Mouse (Mus musculus) gastrocnemius, adult 18-20 months (tissue): ENCODE measurements at regions not wholly inside any gene's neighbourhood (a gene's known extent, or its start where the extent isn't known, plus 50 kb on each side); places are given as distances from the start of the nearest gene placed in this dataset.

Source experiments
- DNase-seq: peaks from one replicate; pipeline ENCODE4 v3.0.0; 2021; ENCODE audit warnings: low spot score

DNA sequence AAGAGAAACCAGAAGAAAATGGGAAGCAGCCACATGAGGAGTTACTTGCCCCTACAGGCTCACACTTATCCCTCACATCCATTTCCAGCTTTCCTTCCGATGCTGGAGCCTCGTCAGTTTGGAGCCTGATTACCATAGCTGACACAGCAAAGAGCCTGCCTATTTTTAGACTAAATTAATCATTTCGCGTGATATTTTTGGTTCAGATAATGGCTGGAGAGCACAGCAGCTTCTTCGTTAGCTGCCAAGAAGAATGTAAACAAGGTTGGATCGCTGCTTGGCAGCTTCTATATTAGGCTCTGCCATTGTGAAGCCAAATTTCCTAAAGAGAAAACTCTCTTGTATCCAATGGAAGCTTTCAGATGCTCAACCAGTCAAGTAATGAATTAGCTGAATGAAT lies 676.9 kb upstream of the A1bg start:
- DNase-seq, result no peak

DNA sequence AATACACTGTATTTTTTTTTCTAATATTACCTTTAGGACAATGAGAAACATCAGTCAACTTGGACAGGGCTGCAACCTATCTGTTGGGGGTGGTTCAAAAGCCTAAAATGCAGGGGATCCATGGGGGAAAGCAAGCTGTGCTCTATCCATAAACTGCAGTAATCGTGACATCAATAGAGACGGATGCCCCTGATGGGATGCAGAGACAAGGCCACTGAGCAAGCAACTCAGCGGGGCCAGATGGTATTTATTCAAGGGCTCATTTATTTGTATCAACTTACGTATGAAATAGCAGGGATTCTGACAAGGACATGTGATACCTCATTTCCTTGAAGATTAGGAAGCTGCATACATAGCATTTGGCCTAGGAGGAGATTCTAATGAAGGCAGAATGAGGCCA lies 673.5 kb upstream of the A1bg start:
- no peak for DNase-seq

DNA sequence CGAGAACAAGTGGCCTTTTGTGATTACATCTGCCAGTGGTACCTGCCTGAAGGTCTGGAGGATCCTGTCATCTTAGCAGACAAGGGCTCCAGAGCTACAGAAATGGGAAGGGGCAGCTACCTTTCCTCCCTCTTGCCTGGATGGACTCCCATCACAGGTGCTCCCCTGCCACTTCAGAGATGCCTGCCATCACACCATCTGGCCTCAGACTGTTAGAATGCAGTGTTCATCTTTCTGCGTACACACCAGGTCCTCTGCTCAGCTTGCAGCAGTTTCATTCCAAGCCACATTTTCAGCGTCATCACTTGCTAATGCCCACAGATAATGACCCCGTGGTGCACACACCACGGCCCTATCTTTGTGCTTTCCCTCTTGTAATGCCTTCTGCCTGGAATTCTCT lies 666.1 kb upstream of the A1bg start:
- DNase-seq, result no peak

DNA sequence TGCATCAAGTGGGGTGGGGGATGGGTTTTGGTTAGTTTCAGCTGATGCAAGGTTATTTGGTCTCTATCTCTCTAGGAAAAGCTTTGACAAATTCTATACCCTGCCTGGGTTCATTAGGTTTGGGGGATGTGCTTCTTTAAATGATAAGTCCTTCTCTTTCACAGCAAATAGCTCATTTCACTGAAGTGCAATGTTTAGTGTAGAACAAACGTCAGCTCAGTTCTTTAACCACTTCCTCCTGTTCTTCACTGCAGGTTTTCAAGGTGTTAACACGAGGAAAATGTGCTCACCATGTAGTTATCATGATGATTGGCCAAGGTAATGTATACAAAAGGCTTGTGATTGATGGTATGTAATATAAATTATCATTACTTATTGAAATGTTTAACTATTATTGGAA lies 659.5 kb upstream of the A1bg start:
- no peak for DNase-seq

DNA sequence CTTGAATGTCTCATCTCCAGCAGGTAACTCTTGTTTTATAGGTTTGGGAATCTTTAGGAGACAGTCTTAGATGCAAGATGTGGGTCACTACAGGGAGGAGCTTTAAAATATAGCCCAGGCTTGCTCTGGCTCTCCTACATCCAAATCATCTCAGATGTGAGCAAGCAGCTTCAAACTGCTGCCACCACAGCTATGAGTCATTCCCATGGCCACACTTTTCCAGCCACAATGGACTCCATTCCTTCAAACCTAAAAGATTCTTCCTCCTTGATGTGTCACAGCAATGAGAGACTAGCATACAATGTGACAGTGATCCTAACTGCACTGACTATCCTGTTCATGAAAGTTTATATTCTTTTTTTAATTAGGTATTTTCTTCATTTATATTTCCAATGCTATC lies 640.5 kb upstream of the A1bg start:
- DNase-seq, result no peak

DNA sequence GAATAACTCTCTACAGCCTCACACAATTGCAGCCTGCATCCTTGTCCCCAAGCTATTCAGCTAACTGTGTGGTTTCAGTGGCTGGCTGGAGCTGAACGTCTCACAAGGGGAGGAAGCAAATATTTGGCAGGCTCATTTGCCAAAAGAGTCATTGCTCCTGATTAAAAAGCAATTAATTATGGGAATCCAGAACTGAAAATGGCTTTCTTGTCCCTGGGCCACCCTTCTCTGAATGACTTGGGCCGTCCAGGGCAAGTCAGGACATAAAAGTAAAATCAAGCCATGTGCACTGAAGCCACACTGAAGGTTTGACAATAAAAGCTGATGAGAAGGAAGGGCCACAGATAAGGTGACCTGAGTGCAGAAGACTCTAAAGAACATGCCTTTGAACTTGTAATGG lies 639.4 kb upstream of the A1bg start:
- no peak for DNase-seq

DNA sequence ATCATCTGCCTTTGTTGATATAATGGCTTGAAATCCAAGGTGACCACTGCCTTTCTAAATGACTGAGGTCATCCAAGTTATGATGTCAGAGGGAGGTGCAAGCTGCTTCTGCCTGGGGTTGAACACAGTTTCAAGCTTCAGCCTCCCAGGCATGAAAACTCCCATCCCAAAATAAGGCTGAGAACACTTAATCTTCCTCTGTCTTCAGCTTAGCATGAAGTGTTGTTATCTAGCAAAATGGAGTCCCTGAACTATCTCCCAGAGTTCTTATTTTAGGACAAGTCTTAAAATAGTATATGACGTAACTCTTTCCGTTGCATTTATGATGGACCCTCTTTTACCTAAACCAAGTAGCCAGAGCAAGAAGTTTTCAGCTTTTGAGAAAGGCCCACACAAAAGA lies 631.1 kb upstream of the A1bg start:
- DNase-seq, result no peak

DNA sequence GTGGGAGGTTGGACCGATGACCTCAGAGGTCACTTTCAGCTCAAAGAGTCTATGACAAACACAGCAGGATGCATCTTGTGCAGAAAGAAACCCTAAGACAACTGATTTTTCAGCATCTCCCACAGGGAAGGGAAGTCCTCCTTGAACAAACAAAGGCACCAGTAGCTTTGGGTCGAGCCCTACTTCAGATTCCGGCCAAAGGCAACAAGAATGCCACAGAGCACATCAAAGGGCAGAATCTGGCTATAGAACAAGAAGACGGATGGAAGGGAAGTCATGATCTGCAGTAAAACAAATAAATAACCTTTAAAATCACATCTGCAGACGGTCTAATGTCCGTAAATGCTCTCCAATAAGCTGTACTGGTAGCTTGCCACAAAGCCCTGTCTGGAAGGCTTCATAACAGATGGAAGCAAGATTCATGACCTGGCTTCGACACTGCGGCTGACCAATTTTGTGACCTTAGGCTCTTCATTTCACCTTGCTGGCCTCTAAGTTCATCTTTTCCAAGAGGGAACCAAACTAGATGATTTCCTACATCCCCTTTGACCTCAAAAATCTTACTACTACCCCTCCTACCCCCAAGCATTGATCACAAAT lies 630.4 kb upstream of the A1bg start:
- no peak for DNase-seq

DNA sequence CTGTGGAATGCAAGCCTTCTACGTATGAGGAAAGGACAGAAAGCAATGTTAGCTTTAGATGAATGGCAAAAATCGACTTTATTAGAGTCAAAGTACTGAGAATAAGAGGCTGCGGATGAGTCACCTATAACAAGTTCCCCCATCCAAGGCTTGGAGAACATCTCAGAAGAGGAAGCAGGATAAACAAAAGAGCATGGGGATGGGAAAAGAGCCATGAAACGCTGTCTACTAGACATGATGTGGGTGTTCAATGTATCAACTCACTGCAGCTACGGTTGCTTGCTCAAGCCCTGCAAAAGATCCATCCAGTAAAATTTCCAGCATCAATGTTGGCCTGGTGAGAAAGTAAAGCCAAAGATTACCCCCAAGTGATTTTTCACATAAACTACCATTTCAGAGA lies 628.4 kb upstream of the A1bg start:
- no peak for DNase-seq

DNA sequence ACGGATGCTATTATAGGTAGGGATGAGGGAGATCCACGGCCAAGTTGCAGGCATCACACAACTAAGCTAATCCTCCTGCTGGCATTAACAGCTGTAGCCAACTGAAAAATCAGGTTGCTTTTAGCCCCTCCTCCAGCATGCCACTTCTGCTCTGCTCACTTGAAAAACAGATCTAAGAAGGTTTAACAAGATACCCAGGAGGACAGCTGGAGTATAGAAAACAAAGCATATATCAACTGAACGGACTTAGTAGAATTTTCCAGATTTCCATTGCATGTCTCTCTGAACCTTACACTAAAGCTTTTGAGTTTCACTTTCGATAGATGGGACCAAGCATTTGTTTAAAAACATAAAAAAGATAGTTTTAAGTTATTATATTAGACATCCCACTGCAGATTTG lies 625.6 kb upstream of the A1bg start:
- no peak for DNase-seq

DNA sequence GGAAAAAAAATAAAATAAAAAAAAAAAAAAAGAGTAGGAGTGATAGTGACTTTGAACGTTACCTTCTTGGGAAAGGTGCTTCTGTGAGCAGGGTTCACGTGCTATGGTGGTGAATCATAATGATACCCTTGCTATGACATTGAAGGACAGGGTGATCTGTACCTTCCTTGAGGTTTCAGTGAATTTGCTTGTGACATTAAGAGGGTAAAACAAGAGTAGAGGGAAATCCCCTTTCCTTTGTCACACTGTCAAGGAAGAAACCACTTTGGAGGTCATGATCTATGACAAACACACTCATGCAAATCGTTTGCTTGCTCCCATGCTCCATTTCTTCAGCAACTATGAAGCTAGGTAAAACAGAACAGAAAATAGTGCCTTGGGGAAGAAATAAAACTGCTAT lies 623.8 kb upstream of the A1bg start:
- DNase-seq, result no peak

DNA sequence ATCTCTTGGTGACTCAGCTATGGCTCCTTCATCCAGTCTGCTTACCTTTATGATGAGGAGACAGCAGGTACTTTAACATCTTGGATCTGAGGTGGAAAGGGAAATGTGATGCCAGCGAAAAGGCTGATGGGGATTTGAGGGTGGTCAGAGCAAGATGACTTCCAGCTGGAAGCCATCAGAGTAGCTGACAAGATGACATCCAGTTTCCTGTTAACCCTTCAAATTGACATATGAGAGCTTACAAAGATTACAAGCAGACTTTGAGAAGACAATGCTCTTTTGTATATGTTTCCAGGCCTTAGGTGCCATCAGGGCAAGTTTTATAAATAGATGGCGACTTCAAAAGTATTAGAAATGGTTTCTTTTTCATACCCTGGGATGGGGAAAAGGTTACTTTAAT lies 621.3 kb upstream of the A1bg start:
- no peak for DNase-seq

DNA sequence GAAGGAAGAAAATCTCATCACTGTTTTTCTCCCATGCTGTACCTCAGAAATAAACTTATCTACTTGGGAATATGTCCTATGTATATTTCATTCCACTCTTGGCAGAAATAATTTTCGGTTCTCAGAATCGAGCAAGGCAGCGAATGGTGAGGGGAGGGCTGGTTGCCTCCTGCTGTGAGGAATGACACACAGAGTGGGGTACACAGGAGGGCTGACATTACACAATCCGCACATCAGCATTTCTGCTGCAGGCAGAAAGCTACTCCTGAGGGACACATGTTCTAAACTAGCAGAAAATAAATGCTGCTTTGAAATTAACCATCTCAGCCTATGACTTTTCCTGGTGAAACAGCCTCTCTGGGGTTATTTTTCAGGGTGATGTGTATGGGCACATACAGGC lies 618.8 kb upstream of the A1bg start:
- DNase-seq, result no peak

DNA sequence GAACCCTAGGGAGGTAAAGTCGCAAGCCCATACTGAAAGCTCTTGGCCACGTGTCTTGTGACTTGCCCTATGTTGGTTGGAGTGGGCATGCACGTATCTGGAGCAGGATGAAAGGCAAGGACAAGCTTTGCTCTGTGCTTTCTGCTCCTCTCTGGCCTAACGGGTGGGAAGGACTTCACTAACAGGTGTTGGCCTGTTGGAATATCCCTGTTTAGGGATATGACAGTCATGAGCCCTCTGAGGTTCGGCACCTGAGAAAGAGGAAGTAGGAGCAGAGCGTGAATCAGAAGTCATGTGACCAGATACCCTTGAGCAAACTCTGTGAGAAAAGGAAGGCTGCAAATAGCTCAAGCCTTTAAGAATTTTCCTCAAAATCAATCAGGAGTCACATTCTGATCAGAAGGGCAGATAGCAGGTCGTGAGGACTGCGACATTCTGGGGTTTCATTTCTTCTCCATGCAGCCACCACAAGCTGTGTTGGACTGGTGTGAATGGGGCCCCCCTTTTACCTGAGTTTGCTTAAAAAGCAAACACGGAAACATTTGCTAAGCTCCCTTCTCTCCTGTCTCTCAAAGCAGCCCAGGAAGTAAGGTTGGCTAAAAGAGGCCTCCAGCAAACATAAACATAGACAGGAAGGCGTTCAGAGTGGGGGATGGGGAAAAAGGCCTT lies 618.1 kb upstream of the A1bg start:
- DNase-seq, result no peak

DNA sequence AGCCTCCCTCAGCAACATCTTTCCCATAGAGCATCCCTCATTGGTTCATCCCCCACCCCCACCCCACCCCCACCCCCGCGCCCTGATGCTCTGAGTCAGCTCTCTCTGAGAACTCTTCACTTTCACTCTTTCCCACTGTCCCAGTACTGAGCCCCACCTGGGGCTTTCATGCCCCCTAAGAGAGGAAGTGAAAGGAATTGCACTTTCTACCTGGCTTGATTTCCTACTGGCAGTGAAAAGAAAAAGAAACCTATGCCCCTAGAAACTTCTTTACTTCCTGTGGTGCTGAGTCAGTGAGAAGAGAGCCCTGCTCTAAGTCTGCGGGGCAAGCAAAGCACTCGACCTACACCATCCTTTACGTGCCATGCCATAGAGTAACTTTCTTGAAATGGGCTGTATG lies 616.1 kb upstream of the A1bg start:
- DNase-seq, result no peak

DNA sequence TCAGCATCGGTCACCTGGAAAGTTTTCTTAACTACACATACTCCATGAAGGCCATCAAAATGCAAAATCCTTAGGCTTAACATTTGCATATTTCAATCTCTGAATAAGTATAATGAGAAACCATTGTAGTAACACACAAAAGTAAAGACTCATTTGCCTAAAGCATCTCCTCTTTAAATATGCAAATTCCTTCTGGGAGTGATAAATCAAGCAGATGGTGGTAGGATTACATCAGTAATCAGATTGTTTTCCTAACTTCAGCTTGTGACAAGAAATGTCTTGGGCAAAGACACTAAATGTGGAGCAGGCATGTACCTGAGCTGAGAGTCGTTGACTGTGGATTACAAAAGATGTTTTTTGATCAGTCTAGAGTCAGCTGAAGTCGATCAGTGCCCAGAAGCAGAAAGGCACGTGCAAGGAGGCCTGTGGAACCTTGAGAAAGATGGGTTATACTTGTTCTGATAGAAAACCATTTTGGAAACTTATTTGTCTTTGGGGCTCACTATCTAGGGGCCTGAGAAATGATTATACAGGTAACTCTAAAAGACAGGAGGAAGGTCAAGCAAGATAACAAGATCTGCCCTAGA lies 615.5 kb upstream of the A1bg start:
- DNase-seq, result no peak

DNA sequence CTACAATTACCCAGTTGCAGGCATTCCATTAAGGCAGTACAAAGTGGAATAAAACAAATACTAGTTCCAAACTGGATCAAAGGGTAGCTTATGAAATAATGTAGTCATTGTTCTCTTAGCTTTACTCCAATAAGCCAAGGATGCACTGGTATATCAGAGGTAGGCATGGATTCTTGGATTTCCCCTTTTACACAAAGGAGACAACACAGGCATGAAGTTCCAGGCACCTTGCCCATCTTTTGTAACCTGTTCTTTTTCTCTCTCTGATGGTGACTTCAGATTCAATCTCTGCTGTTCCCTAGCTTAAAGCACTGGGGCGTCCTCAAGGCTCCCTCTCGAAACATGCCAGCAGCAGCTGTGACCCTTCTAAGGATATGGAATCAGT lies 613.5 kb upstream of the A1bg start:
- DNase-seq, result no peak

DNA sequence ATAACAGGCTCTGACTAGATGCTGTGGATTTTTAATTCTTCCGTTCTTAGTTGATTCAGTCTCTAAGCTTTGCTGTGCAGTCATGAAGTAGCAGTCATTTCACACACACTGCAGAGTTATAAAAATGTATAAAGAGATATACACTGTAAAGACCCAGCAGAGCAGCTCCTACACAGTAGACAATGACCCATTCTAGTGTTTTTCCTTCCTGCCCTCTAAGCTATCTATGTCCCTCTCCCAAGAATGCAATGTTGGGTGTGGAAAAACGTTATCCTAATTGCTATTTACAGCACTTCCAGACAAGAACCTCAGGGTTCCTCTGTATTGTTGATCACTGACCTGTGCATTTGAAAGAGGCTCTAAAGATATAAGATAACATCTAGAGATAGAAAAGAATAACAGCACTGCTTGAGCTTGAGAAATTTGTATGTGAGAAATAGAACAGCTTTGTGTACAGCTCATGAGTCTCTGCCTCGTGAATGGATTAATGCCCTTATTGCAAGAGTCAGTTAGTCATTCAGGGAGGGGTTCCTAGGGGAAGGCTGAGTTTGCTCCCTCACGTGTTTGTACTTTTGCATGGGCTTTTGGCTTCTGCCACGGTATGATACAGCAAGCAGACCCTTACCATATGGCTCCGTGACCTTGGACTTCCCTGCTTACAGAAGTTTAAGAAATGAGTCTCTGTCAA lies 613.0 kb upstream of the A1bg start:
- DNase-seq, result no peak

DNA sequence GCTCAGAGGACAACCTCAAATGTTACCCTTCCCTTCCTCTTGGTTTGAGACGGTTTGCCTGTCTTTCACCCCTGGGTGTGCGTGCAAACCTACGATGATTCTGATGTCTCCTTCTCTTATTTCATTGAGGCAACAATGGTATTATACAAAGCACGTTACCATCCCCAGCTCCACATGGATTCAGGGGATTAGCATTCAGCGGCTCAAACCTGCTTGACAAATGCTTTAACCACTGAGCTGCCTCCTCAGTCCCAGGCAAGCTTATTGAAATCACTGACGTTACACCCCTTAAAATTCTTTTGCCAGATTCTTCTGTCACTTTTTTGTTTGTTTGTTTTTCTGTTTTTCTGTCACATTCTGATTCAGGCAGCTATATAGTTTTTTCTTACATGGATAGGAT lies 612.4 kb upstream of the A1bg start:
- no peak for DNase-seq

DNA sequence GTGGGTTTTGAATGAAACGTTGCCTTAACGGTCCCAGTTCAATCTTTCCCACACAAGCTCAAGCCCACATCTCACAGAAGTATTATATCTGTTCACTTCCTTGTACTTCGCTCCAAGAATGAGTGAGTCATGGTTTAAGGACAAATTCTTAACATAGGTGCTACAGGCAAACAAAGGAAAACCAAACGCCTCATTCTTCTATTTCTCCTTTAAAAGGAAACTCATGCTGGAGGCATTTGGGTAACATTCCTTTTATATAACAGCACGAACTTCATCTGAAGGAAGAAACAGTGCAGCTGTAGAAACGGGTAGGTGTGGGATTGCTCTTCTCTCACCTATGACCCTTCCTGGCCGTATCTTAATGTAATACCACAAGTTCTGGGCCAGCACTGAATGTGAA lies 610.0 kb upstream of the A1bg start:
- DNase-seq, result no peak

DNA sequence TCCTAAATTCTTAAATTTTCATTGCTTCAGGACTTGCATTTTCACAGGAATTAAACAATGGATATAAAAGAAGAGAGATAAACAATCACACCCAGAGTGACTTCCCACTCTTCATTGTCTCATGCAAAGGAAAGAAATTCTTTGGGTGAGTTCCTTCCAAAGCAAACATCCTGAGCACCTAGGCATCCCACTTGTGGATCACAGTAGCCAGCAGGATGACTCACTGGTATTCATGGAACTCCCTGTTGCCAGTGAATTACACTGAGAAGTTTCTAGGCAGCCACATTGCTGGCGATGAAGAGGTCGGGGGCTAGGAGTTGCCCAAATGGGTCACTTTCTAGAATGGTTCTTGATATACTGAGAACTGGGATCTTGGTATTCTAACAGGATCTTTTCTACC lies 609.2 kb upstream of the A1bg start:
- DNase-seq, result no peak

DNA sequence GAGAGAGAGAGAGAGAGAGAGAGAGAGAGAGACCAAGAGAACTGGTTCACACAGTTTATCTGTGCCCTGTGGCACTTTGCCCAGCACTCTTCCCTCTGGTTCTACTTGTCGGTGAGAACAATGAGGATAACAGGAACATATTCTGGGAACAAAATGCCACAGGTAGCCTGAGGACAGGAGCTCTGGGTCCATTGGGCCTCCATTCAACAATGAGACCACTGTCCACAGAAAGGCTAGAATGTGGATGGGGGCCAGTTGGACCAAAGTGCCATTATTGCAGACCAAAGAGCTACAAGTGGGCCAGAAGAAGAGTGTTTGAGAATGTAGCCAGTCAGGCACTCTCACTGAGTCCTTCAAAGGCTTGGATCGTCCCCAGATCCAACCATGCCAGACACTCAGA lies 600.2 kb upstream of the A1bg start:
- DNase-seq, result no peak

DNA sequence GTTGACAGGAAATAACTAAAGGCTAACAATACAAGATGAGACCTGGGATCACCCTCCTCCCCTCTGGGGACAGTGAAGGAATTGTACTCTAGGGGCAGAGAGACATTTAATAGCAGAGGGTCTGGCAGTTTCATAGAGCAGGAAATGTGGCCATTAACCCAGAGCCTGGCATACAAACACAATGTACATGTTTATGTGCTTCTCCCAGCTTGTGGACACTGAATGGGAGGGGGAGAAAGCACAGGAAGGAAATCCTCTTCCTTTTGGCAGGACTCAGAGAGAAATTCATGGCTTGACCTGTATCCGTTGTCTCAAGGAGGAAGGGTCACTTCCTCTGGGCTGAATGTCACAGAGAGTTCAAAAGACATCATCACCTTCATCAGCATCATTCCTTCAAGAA lies 594.5 kb upstream of the A1bg start:
- no peak for DNase-seq
